8 mouse cellular contexts compared by ENCODE assay signal in the genomic region with DNA sequence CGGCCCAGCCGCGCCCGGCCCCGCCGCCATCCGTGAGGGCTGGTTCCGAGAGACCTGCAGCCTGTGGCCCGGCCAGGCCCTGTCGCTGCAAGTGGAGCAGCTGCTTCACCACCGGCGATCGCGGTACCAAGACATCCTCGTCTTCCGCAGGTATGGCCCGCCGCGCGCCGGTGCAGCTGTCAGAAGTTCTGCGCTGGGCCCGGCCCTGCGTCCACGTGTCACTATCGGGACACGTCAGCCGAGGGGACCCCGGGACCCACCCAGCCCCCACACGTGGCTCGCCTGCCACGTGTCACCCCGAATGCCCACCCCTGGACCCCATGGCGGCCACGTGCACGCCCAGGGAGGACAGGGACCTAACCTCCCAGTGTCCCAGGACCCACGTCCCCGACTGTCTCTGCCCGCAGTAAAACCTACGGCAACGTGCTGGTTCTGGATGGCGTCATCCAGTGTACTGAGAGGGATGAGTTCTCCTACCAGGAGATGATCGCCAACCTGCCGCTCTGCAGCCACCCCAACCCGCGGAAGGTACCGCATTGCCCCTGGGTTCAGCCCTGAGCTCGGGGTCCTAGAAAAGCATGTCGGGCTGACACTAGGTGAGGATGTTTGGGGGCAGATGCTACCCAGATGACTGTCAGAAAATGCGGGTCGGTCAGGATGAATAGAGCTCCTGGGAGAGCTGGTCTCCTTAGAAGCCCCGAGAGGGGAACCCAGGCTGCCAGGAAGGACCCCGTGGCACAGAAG. TPM values are rescaled to one million over a fixed set of nuclear protein-coding genes. Genes with fewer than 3 reads are reported as not detected.
DNase-seq lines count a peak whose midpoint lies in the region; ATAC-seq lines count a peak whose summit lies in the region.
"Had no signal": no experiment of that assay in that cellular context is flagged by ENCODE, and none has a peak within 500 bp of the region (broad histone marks: within the 10 kb centered on the region; RNA-seq: fewer than 3 reads in every experiment).

No protein-coding gene starts in this region.

- under 1% methylated on average over 52 of the region's 53 CpGs for WGBS in embryonic facial prominence, embryonic 13.5 days
- under 1% methylated on average over 53 of the region's 53 CpGs for WGBS in intestine, embryonic 16.5 days
- WGBS in midbrain, embryonic 14.5 days = under 1% methylated on average over 53 of the region's 53 CpGs

- H3K27me3 ChIP-seq in embryonic facial prominence, embryonic 13.5 days = no peaks in the 10 kb centered on the region
- no peaks in the 10 kb centered on the region for H3K27me3 ChIP-seq in intestine, embryonic 16.5 days (replicated peaks; ENCODE audit: control insufficient read depth, insufficient read depth, low read length)
- H3K27me3 ChIP-seq in midbrain, embryonic 14.5 days (ENCODE audit: control insufficient read depth, insufficient read depth, low read length) = no peaks in the 10 kb centered on the region

- H3K36me3 ChIP-seq in embryonic facial prominence, embryonic 13.5 days = peaks cover 43% of the 10 kb centered on the region
- H3K36me3 ChIP-seq in intestine, embryonic 16.5 days (ENCODE audit: control insufficient read depth, insufficient read depth, low read length) = peaks cover 34% of the 10 kb centered on the region
- H3K36me3 ChIP-seq in midbrain, embryonic 14.5 days (ENCODE audit: control insufficient read depth, insufficient read depth, low read length) = peaks cover 35% of the 10 kb centered on the region

- peak overlapping the region; percentile 88 for H3K4me2 ChIP-seq in embryonic facial prominence, embryonic 13.5 days
- peak overlapping the region; percentile 83 for H3K4me2 ChIP-seq in intestine, embryonic 16.5 days (ENCODE audit: low read depth, low read length)
- peak overlapping the region; percentile 91 for H3K4me2 ChIP-seq in midbrain, embryonic 14.5 days (ENCODE audit: low read length)

- DNase-seq in left cerebral cortex, postnatal 10 days (ENCODE audit: extremely low spot score in 1 of 2, low spot score in 2 of 2) = peak; percentile 34 to 78
- no peak for DNase-seq in left cerebral cortex, postnatal 36 days (ENCODE audit: low spot score in 2 of 2)
- DNase-seq in adrenal gland, postnatal 36 days = peak; percentile 52 to 57
- DNase-seq in midbrain, embryonic 14.5 days = peak; percentile 51
- no peak for DNase-seq in thymus, postnatal 10 days (ENCODE audit: low spot score in 2 of 2)

- peak overlapping the region; percentile 66; the same call in 1 of the 2 replicates for H3K27ac ChIP-seq in embryonic facial prominence, embryonic 13.5 days
- no peak overlapping the region for H3K27ac ChIP-seq in intestine, embryonic 16.5 days (ENCODE audit: low read length)
- H3K27ac ChIP-seq in midbrain, embryonic 14.5 days (replicated peaks; ENCODE audit: low read depth, low read length) = 0 out of 2 replicates have a peak overlapping the region, but pooled peaks have one; percentile 73

- H3K9ac ChIP-seq in embryonic facial prominence, embryonic 13.5 days = peak overlapping the region; percentile 89
- H3K9ac ChIP-seq in intestine, embryonic 16.5 days (ENCODE audit: low read depth, low read length) = peak overlapping the region; percentile 91
- H3K9ac ChIP-seq in midbrain, embryonic 14.5 days (replicated peaks; ENCODE audit: low read length) = peak overlapping the region; percentile 79

- peaks cover 20% of the 10 kb centered on the region for H3K4me1 ChIP-seq in embryonic facial prominence, embryonic 13.5 days
- H3K4me1 ChIP-seq in intestine, embryonic 16.5 days (ENCODE audit: control insufficient read depth, insufficient read depth, low read length) = peaks cover 13% of the 10 kb centered on the region
- H3K4me1 ChIP-seq in midbrain, embryonic 14.5 days (ENCODE audit: control insufficient read depth, insufficient read depth, low read length) = peaks cover 7% of the 10 kb centered on the region; the same call in 1 of the 2 replicates

- H3K4me3 ChIP-seq in embryonic facial prominence, embryonic 13.5 days = peak overlapping the region; percentile 93
- peak overlapping the region; percentile 96 for H3K4me3 ChIP-seq in intestine, embryonic 16.5 days (ENCODE audit: low read length)
- H3K4me3 ChIP-seq in midbrain, embryonic 14.5 days (replicated peaks; ENCODE audit: low read depth, low read length) = peak overlapping the region; percentile 88

- no peaks in the 10 kb centered on the region for H3K9me3 ChIP-seq in embryonic facial prominence, embryonic 13.5 days
- H3K9me3 ChIP-seq in intestine, embryonic 16.5 days (ENCODE audit: control insufficient read depth, low read length) = no peaks in the 10 kb centered on the region
- H3K9me3 ChIP-seq in midbrain, embryonic 14.5 days (ENCODE audit: control insufficient read depth, low read length) = no peaks in the 10 kb centered on the region

- intact Hi-C loops in left cerebral cortex, postnatal 10 days (cut with DNase I) = no loop called here
- intact Hi-C loops in left cerebral cortex, postnatal 36 days (cut with DNase I) = no loop called here

- peak; percentile 0; the same call in 1 of the 2 replicates for ATAC-seq in embryonic facial prominence, embryonic 13.5 days (ENCODE audit: insufficient number of reproducible peaks, insufficient read depth, low FRiP score, low TSS enrichment, low read depth)
- ATAC-seq in intestine, embryonic 16.5 days = peak; percentile 68
- peak; percentile 46 for ATAC-seq in midbrain, embryonic 14.5 days (ENCODE audit: low FRiP score, low TSS enrichment)

RNA-seq across cellular contexts. Expression of a gene that starts 0.5 kb away (rescaled TPM):
- 10 to 100 TPM; 82.0 to 88.0 TPM for total RNA-seq in left cerebral cortex, postnatal 10 days (2021)
- total RNA-seq in left cerebral cortex, postnatal 36 days (2021) = 10 to 100 TPM; 73.4 to 79.1 TPM
- total RNA-seq in adrenal gland, postnatal 36 days (2021) = 10 to 100 TPM; 84.8 to 94.4 TPM
- polyA plus RNA-seq in embryonic facial prominence, embryonic 13.5 days (2015; fragmentation: Nextera tagmentation; extraction: Ambion mirVana) = 201 and 214 TPM in 2 replicates
- polyA plus RNA-seq in intestine, embryonic 16.5 days (2015; fragmentation: Nextera tagmentation; extraction: Ambion mirVana) = 155 and 170 TPM in 2 replicates
- 146 and 171 TPM in 2 replicates for polyA plus RNA-seq in midbrain, embryonic 14.5 days (2014; fragmentation: Nextera tagmentation; extraction: Ambion mirVana)

RNA-seq across cellular contexts. Expression of a gene that starts 10.5 kb away (rescaled TPM):
- total RNA-seq in left cerebral cortex, postnatal 10 days (2021) = 1 to 10 TPM; 1.6 to 1.7 TPM
- total RNA-seq in left cerebral cortex, postnatal 36 days (2021) = 1 to 10 TPM; 1.5 to 5.5 TPM
- 1 to 10 TPM; 1.1 to 1.6 TPM for total RNA-seq in adrenal gland, postnatal 36 days (2021)
- polyA plus RNA-seq in embryonic facial prominence, embryonic 13.5 days (2015; fragmentation: Nextera tagmentation; extraction: Ambion mirVana) = 0.07 and 1.1 TPM in 2 replicates
- 0.29 and 0.84 TPM in 2 replicates for polyA plus RNA-seq in intestine, embryonic 16.5 days (2015; fragmentation: Nextera tagmentation; extraction: Ambion mirVana)
- 0.51 and 1.00 TPM in 2 replicates for polyA plus RNA-seq in midbrain, embryonic 14.5 days (2014; fragmentation: Nextera tagmentation; extraction: Ambion mirVana)

RNA-seq across cellular contexts. Expression of a gene that starts 33.6 kb away (rescaled TPM):
- total RNA-seq in left cerebral cortex, postnatal 10 days (2021) = 10 to 100 TPM; 54.1 to 56.6 TPM
- total RNA-seq in left cerebral cortex, postnatal 36 days (2021) = 10 to 100 TPM; 43.0 to 53.4 TPM
- total RNA-seq in adrenal gland, postnatal 36 days (2021) = 10 to 100 TPM; 43.6 to 52.6 TPM
- 97.0 and 99.7 TPM in 2 replicates for polyA plus RNA-seq in embryonic facial prominence, embryonic 13.5 days (2015; fragmentation: Nextera tagmentation; extraction: Ambion mirVana)
- polyA plus RNA-seq in intestine, embryonic 16.5 days (2015; fragmentation: Nextera tagmentation; extraction: Ambion mirVana) = 67.3 and 72.0 TPM in 2 replicates
- polyA plus RNA-seq in midbrain, embryonic 14.5 days (2014; fragmentation: Nextera tagmentation; extraction: Ambion mirVana) = 76.5 and 93.2 TPM in 2 replicates

RNA-seq across cellular contexts. Expression of a gene that starts 35.0 kb away (rescaled TPM):
- 100 to 1,000 TPM; 190 TPM for total RNA-seq in left cerebral cortex, postnatal 10 days (2021)
- 100 to 1,000 TPM; 151 to 208 TPM for total RNA-seq in left cerebral cortex, postnatal 36 days (2021)
- 100 to 1,000 TPM; 233 to 286 TPM for total RNA-seq in adrenal gland, postnatal 36 days (2021)
- 371 and 401 TPM in 2 replicates for polyA plus RNA-seq in embryonic facial prominence, embryonic 13.5 days (2015; fragmentation: Nextera tagmentation; extraction: Ambion mirVana)
- polyA plus RNA-seq in intestine, embryonic 16.5 days (2015; fragmentation: Nextera tagmentation; extraction: Ambion mirVana) = 230 and 259 TPM in 2 replicates
- polyA plus RNA-seq in midbrain, embryonic 14.5 days (2014; fragmentation: Nextera tagmentation; extraction: Ambion mirVana) = 105 and 106 TPM in 2 replicates

RNA-seq across cellular contexts. Expression of a gene that starts 51.3 kb away (rescaled TPM):
- total RNA-seq in left cerebral cortex, postnatal 10 days (2021) = not detected
- not detected for total RNA-seq in left cerebral cortex, postnatal 36 days (2021)
- not detected for total RNA-seq in adrenal gland, postnatal 36 days (2021)
- not detected in 2 replicates for polyA plus RNA-seq in embryonic facial prominence, embryonic 13.5 days (2015; fragmentation: Nextera tagmentation; extraction: Ambion mirVana)
- polyA plus RNA-seq in intestine, embryonic 16.5 days (2015; fragmentation: Nextera tagmentation; extraction: Ambion mirVana) = not detected in 2 replicates
- polyA plus RNA-seq in midbrain, embryonic 14.5 days (2014; fragmentation: Nextera tagmentation; extraction: Ambion mirVana) = not detected in 2 replicates
- polyA plus RNA-seq: gonadal fat pad, adult 2 months had no signal

Comparison
In these comparisons a context has a peak if more than half of its experiments do, and no peak if none do; other contexts are left out.
1. DNase-seq: peak in left cerebral cortex, postnatal 10 days (2 of 2), adrenal gland, postnatal 36 days (2 of 2) and midbrain, embryonic 14.5 days (single experiment); none in left cerebral cortex, postnatal 36 days (0 of 2) and thymus, postnatal 10 days (0 of 2).
2. ATAC-seq: peak in every context shown above with its lines; median percentile 68 in intestine, embryonic 16.5 days; 46 in midbrain, embryonic 14.5 days; 0 in embryonic facial prominence, embryonic 13.5 days.
3. Peak in every context shown above with its lines, with median percentiles within 50 percentile points of each other: H3K4me2 ChIP-seq, H3K4me3 ChIP-seq and H3K9ac ChIP-seq.